Mouse (Mus musculus) liver, embryonic 11.5 days (tissue): ENCODE results near the gene Vmn1r218. TPM values are rescaled to one million over a fixed set of nuclear protein-coding genes. Genes with fewer than 3 reads are reported as not detected.
"Not testable (repeated sequence)": the region's sequence is repeated elsewhere in the genome, so short reads cannot be mapped to it uniquely, and the experiment has no call there.

ENCODE experiments used
- ATAC-seq: fragments of 200-750 bp; cut with Nextera tagmentation; replicated peaks from 2 replicates; pipeline ENCODE4 v1.8.0; 2017; ENCODE audit warnings: moderate number of reproducible peaks, mild to moderate bottlenecking, moderate TSS enrichment, moderate library complexity; ENCODE audit not compliant: low FRiP score
- DNase-seq: peaks from one replicate; pipeline ENCODE4 v3.0.0-alpha.2; 2017; ENCODE audit warnings: low spot score
- H3K27ac ChIP-seq: fragments of 300-500 bp; sonication (generic); 2 replicates; pipeline ENCODE4 v1.5.1; 2014; ENCODE audit warnings: mild to moderate bottlenecking, low read depth, low read length, control low read depth
- H3K27me3 ChIP-seq: fragments of 300-500 bp; sonication (generic); replicated peaks from 2 replicates; pipeline ENCODE4 v1.6.1; 2014; ENCODE audit warnings: low read length, mixed read lengths; ENCODE audit not compliant: control insufficient read depth, insufficient read depth
- H3K36me3 ChIP-seq: fragments of 300-500 bp; sonication (generic); 2 replicates; pipeline ENCODE4 v1.6.1; 2014; ENCODE audit warnings: mild to moderate bottlenecking, low read length, moderate library complexity, mixed read lengths; ENCODE audit not compliant: control insufficient read depth, insufficient read depth
- H3K4me1 ChIP-seq: fragments of 300-500 bp; sonication (generic); replicated peaks from 2 replicates; pipeline ENCODE4 v1.6.1; 2014; ENCODE audit warnings: low read length, mixed read lengths; ENCODE audit not compliant: control insufficient read depth, insufficient read depth
- H3K4me2 ChIP-seq: fragments of 300-500 bp; sonication (generic); 2 replicates; pipeline ENCODE4 v1.6.1; 2014; ENCODE audit warnings: mild to moderate bottlenecking, control low read depth, moderate library complexity
- H3K4me3 ChIP-seq: fragments of 300-500 bp; sonication (generic); 2 replicates; pipeline ENCODE4 v1.5.1; 2014; ENCODE audit warnings: low read depth, low read length, control low read depth
- H3K9ac ChIP-seq: fragments of 300-500 bp; sonication (generic); 2 replicates; pipeline ENCODE4 v1.6.1; 2014; ENCODE audit warnings: low read depth, low read length, control low read depth
- H3K9me3 ChIP-seq: fragments of 300-500 bp; sonication (generic); 2 replicates; pipeline ENCODE4 v1.6.1; 2016; ENCODE audit warnings: low read length, inconsistent platforms, mixed read lengths; ENCODE audit not compliant: control insufficient read depth
- WGBS: fragments of 180-500 bp; shearing (Covaris S2); extraction: QIAGEN DNeasy Blood & Tissue Kit; methylation state at CpG from one replicate; pipeline ENCODE4 v1.1.7; 2014; 5-methylcytosine and 5-hydroxymethylcytosine counted together
- polyA plus RNA-seq: library from polyadenylated mRNA; unstranded; fragments of >200 nt; fragmentation: Nextera tagmentation; extraction: Ambion mirVana; gene quantifications from 2 replicates; pipeline ENCODE4 v1.2.1, GENCODE M21; 2014

Vmn1r218 gene
- polyA plus RNA-seq, result not detected in 2 replicates

DNA sequence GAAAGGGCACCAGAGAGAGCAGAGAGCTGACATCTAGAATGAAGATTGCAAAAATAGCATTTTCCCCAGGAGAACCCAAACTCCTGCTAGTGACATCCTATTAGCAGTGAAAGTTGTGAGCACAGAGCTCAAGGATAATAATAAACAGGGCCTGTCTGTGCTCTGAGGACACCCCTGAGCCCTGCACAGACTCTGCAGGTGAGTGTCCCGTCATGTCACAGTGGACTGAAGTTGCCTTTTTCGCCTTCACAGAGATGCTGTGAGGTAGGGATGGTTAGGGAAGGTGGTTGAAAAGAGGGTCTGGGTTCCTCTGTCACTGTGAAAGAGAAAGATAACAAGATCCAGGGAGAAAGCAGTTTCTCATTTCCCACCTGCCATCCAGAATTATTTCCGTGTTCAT, at the start of gene Vmn1r218:
Vmn1r218 (plus strand) TSS at position 57 of the 400 bp plus-strand sequence.
- H3K4me1 ChIP-seq, result no peaks in the 10 kb centered on the region
- ATAC-seq, result no peak
- no peaks in the 10 kb centered on the region for H3K27me3 ChIP-seq
- H3K4me2 ChIP-seq, result no peak within 1 kb of the TSS
- no peak within 1 kb of the TSS for H3K4me3 ChIP-seq
- H3K9ac ChIP-seq, result no peak within 1 kb of the TSS
- no peaks in the 10 kb centered on the region for H3K36me3 ChIP-seq
- no peaks in the 10 kb centered on the region for H3K9me3 ChIP-seq
- 63% methylated on average over 3 of the region's 3 CpGs for WGBS
- DNase-seq, result no peak
- no peak within 1 kb of the TSS for H3K27ac ChIP-seq

DNA sequence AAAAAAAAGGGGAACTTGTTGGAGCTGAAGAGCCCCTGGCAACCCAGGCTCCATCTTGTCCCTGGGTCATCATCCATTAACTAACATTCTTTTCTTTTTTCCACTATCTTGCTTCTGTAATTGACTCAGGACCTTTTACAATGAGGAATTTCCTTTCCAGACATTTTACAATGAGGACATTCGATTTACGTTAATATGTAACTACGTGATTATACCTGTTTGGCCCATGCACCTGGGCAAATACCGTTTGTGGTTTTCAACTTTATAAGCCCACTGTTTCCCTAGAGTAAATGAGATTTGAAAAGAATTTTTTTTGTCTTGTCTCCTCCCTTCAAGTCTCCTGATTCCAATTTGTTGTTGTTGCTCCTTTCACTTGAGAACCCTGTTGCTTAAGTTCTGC, 38.6 kb upstream of the Vmn1r218 start:
- no peak overlapping the region for H3K4me2 ChIP-seq
- WGBS, result 84% methylated on average over 4 of the region's 4 CpGs

DNA sequence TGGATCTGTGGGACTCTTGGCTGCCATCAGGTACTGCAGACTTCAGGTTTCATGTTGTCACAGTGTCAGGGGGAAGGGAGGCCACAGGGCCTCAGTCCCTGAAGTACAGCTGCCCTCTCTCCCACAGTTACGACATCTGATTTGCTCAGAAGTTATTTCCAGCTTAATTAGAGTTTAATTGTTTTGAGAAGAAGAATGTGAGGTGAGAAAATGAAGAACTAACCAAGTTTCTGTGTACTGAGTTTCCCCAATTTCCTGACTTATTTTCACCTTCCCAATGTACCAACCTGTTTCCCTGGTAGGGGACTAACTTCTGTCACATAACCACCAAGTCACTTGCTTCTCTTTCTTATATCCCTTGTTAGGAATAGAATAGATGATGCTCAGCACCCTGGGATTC, 14.8 kb upstream of the Vmn1r218 start, which contains the start of gene Vmn1r217:
Vmn1r217 (minus strand) TSS at position 101 of the 400 bp plus-strand sequence.
- WGBS, result 53% methylated on average over 1 of the region's 1 CpGs
- not testable (repeated sequence) for ATAC-seq, DNase-seq, H3K4me2 ChIP-seq, H3K9me3 ChIP-seq, H3K4me1 ChIP-seq, H3K4me3 ChIP-seq, H3K36me3 ChIP-seq, H3K9ac ChIP-seq, H3K27me3 ChIP-seq, H3K27ac ChIP-seq

More for the DNA sequence above, 38.6 kb upstream of the Vmn1r218 start:
- Histone ChIP-seq H3K36me3 (no peaks in the 10 kb centered on the region), H3K4me1 (no peaks in the 10 kb centered on the region), H3K4me3 (no peak overlapping the region), H3K9ac (no peak overlapping the region), H3K27ac (no peak overlapping the region), H3K9me3 (no peaks in the 10 kb centered on the region), H3K27me3 (no peaks in the 10 kb centered on the region)
- ATAC-seq, result no peak
- DNase-seq, result no peak

GRCm38 (mm10) chr13:23120611-23121010, 12.3 kb upstream of the Vmn1r218 start:
- no peaks in the 10 kb centered on the region for H3K36me3 ChIP-seq
- no peaks in the 10 kb centered on the region for H3K27me3 ChIP-seq
- no peak overlapping the region for H3K27ac ChIP-seq
- no peaks in the 10 kb centered on the region for H3K9me3 ChIP-seq
- no peak overlapping the region for H3K4me3 ChIP-seq
- ATAC-seq, result no peak
- no peak overlapping the region for H3K4me2 ChIP-seq
- no peak overlapping the region for H3K9ac ChIP-seq
- DNase-seq, result no peak
- WGBS, result 83% methylated on average over 2 of the region's 2 CpGs
- no peaks in the 10 kb centered on the region for H3K4me1 ChIP-seq

- H3K27me3 ChIP-seq, result no peaks in the 10 kb centered on the region
- 63% methylated on average over 1 of the region's 1 CpGs for WGBS
- H3K9me3 ChIP-seq, result no peaks in the 10 kb centered on the region
- H3K4me1 ChIP-seq, result no peaks in the 10 kb centered on the region
- H3K4me3 ChIP-seq, result no peak overlapping the region
- H3K27ac ChIP-seq, result no peak overlapping the region
- H3K9ac ChIP-seq, result no peak overlapping the region
- ATAC-seq, result no peak
- H3K4me2 ChIP-seq, result no peak overlapping the region
- no peaks in the 10 kb centered on the region for H3K36me3 ChIP-seq
- no peak for DNase-seq
Measured at GRCm38 (mm10) chr13:23133501-23133900, 546 bp downstream of the Vmn1r218 start.

GRCm38 (mm10) chr13:23138880-23139279, 5.9 kb downstream of the Vmn1r218 start:
- Histone ChIP-seq H3K4me1 (no peaks in the 10 kb centered on the region), H3K27ac (no peak overlapping the region), H3K27me3 (no peaks in the 10 kb centered on the region), H3K9me3 (no peaks in the 10 kb centered on the region), H3K9ac (no peak overlapping the region), H3K4me3 (no peak overlapping the region), H3K36me3 (no peaks in the 10 kb centered on the region), H3K4me2 (no peak overlapping the region)
- WGBS, result 83% methylated on average over 2 of the region's 2 CpGs
- no peak for DNase-seq
- ATAC-seq, result no peak

DNA sequence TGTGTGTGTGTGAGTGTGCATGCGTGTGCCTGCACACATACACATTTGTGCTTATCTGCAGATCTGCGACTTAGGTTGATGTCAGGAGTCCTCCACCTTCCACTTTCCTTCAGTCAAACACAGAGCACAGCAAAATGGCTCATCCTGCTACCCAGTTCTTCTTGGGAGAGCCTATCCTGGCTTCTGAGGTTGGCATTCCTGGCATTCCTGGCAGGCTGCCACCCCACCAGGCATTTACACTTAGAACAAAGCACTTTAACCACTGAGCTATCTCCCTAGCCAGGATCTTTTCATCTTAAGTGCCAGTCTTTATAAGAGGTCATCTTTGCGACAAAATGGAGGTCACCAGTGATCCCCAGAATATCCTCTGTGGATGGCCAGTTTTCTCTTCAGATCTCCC, 24.9 kb downstream of the Vmn1r218 start:
- Histone ChIP-seq H3K27me3 (no peaks in the 10 kb centered on the region), H3K27ac (no peak overlapping the region), H3K9ac (no peak overlapping the region), H3K4me2 (no peak overlapping the region), H3K4me1 (no peaks in the 10 kb centered on the region), H3K4me3 (no peak overlapping the region), H3K9me3 (no peaks in the 10 kb centered on the region), H3K36me3 (no peaks in the 10 kb centered on the region)
- ATAC-seq (no peak), DNase-seq (no peak)
- WGBS, result 72% methylated on average over 3 of the region's 3 CpGs

DNA sequence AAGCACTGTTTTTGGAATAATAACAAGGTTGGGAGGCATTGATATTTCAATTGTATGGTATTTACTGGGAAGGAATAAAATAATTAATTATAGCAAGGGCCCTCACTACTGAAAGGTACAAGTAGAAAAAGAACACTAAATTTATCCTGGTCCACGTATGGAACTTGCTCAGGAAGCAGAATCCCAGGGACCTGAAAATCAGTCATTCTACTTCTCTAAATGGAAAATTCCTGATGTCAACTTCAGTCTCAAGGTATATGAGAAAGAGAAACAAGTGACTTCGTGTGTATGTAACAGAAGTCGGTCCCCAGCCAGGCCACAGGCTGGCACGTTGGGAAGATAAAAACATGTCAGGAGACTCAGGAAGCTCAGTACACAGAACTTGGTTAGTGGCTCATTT, 26.1 kb downstream of the Vmn1r218 start, which contains the start of gene Vmn1r219:
Vmn1r219 (plus strand) TSS at position 301 of the 400 bp plus-strand sequence.
- no peak within 1 kb of the TSS for H3K27ac ChIP-seq
- no peaks in the 10 kb centered on the region for H3K36me3 ChIP-seq
- H3K4me1 ChIP-seq, result no peaks in the 10 kb centered on the region
- no peak for DNase-seq
- 65% methylated on average over 4 of the region's 4 CpGs for WGBS
- H3K4me2 ChIP-seq, result no peak within 1 kb of the TSS
- H3K4me3 ChIP-seq, result no peak within 1 kb of the TSS
- ATAC-seq, result no peak
- H3K27me3 ChIP-seq, result no peaks in the 10 kb centered on the region
- H3K9me3 ChIP-seq, result no peaks in the 10 kb centered on the region
- no peak within 1 kb of the TSS for H3K9ac ChIP-seq

DNA sequence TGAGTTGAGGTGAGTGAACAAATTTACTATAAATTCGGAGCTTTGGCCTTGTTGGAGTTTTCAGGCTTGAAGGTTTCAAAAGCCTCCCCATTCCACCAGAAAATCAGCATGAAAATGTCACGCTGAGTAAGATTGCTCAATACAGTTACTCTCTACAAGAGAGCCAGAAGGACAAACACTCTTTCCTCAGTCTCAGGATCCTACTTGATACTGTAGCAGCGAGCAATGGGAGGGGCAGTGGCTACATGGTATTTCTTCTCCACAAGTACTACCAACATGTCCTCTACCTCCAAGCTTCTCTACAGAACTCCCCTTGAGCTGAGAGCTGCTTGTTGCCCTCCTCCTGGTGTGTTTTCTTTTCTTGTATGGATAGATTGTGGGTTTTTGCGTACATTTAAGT, 33.5 kb downstream of the Vmn1r218 start:
- not testable (repeated sequence) for H3K27ac ChIP-seq, DNase-seq, H3K4me1 ChIP-seq, H3K9me3 ChIP-seq, H3K9ac ChIP-seq, H3K36me3 ChIP-seq, H3K4me3 ChIP-seq, H3K27me3 ChIP-seq, ATAC-seq, H3K4me2 ChIP-seq
- WGBS, result 67% methylated on average over 4 of the region's 4 CpGs
